Mouse (Mus musculus) left cerebral cortex, postnatal 4 days (tissue): ENCODE measurements around the gene Cd6. TPM values are rescaled to one million over a fixed set of nuclear protein-coding genes. Genes with fewer than 3 reads are reported as not detected.

Source experiments
- DNase-seq: peaks from one replicate; pipeline ENCODE4 v3.0.0-alpha.2; 2022
- intact Hi-C: fragments of 180-260 bp; cut with DNase I; formaldehyde crosslinking; loops from one replicate; pipeline ENCODE4 v1.15.1; 2025
- total RNA-seq, 2 experiments: library from RNA; stranded (reverse); gene quantifications; 2 replicates each; pipeline ENCODE4 v1.2.3; 2021

Gene Cd6
- total RNA-seq, 2 experiments from 2014 or later, result not detected

DNA sequence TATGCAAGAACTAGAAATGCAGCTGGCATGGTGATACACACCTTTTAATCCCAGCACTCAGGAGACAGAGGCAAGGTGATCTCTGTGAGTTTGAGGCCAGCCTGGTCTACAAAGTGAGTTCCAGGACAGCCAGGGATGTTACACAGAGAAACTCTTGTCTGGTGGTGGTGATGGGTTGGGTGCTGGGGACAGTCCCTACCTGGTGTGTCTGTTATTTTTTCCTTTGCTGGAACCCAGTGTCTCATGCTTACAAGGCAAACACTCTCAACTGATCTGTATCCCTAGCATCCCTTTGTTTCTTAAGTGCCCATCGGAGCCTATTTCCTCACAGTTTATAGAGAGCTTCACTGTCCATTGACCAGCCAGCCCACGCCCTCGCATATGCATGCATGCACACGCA, 89.9 kb downstream of the Cd6 start:
- no peak for DNase-seq
- intact Hi-C loops, result no loop called here

Other genes with a start within 250 kb of the Cd6 start
- gene Ddb1, start 224.7 kb downstream of the Cd6 start, total RNA-seq, result 100 to 1,000 TPM; 249 TPM
- gene Tkfc, start 224.4 kb downstream of the Cd6 start, total RNA-seq, result 10 to 100 TPM; 25.5 to 29.9 TPM
- 1 to 10 TPM; 1.3 to 1.8 TPM for gene Vwce, start 195.8 kb downstream of the Cd6 start, total RNA-seq
- gene Pga5, start 152.0 kb downstream of the Cd6 start, total RNA-seq, result not detected
- 10 to 100 TPM; 24.1 to 24.9 TPM for gene Vps37c, start 141.3 kb downstream of the Cd6 start, total RNA-seq
- not detected for gene Cd5, start 91.1 kb downstream of the Cd6 start, total RNA-seq
- 1 to 10 TPM in 1 of 2 experiments, under 1 TPM in 1; 0.82 to 1.2 TPM for gene Slc15a3, start 9.7 kb upstream of the Cd6 start, total RNA-seq
- 100 to 1,000 TPM; 214 to 236 TPM for gene Tmem132a, start 39.9 kb upstream of the Cd6 start, total RNA-seq
- 10 to 100 TPM; 36.6 to 39.2 TPM for gene Tmem109, start 51.9 kb upstream of the Cd6 start, total RNA-seq
- gene Prpf19, start 65.2 kb upstream of the Cd6 start, total RNA-seq, result 100 to 1,000 TPM; 195 to 222 TPM
- under 1 TPM in 1 of 2 experiments, not detected in 1; 0.32 TPM for gene Zp1, start 90.6 kb upstream of the Cd6 start, total RNA-seq
- under 1 TPM; 0.28 to 0.38 TPM for gene Ptgdr2, start 107.1 kb upstream of the Cd6 start, total RNA-seq
- 10 to 100 TPM; 10.0 to 11.4 TPM for gene Ccdc86, start 119.2 kb upstream of the Cd6 start, total RNA-seq
- not detected for gene Ms4a10, start 144.6 kb upstream of the Cd6 start, total RNA-seq
- under 1 TPM in 1 of 2 experiments, not detected in 1; 0.22 TPM for gene Ms4a15, start 163.2 kb upstream of the Cd6 start, total RNA-seq
- gene Ms4a18, start 188.0 kb upstream of the Cd6 start, total RNA-seq, result not detected